Mouse (Mus musculus) liver, embryonic 13.5 days (tissue): ENCODE results near the gene Gulp1. TPM values are rescaled to one million over a fixed set of nuclear protein-coding genes. Genes with fewer than 3 reads are reported as not detected.

ENCODE experiments used
- ATAC-seq: fragments of 200-750 bp; cut with Nextera tagmentation; 2 replicates; pipeline ENCODE4 v1.8.0; 2017; ENCODE audit warnings: low read depth, mild to moderate bottlenecking, moderate number of reproducible peaks, moderate library complexity
- DNase-seq: peaks from one replicate; pipeline ENCODE4 v3.0.0; 2022
- H3K27ac ChIP-seq: fragments of 300-500 bp; sonication (generic); 2 replicates; pipeline ENCODE4 v1.5.1; 2015; ENCODE audit warnings: moderate library complexity, mild to moderate bottlenecking, inconsistent platforms
- H3K27me3 ChIP-seq: fragments of 300-500 bp; sonication (generic); 2 replicates; pipeline ENCODE4 v1.6.1; 2015; ENCODE audit warnings: mild to moderate bottlenecking, inconsistent platforms
- H3K36me3 ChIP-seq: fragments of 300-500 bp; sonication (generic); 2 replicates; pipeline ENCODE4 v1.6.1; 2015; ENCODE audit warnings: mild to moderate bottlenecking, inconsistent platforms
- H3K4me1 ChIP-seq: fragments of 300-500 bp; sonication (generic); replicated peaks from 2 replicates; pipeline ENCODE4 v1.6.1; 2015; ENCODE audit warnings: inconsistent platforms
- H3K4me2 ChIP-seq: fragments of 300-500 bp; sonication (generic); 2 replicates; pipeline ENCODE4 v1.6.1; 2015; ENCODE audit warnings: inconsistent platforms, mild to moderate bottlenecking, moderate library complexity
- H3K4me3 ChIP-seq: fragments of 300-500 bp; sonication (generic); replicated peaks from 2 replicates; pipeline ENCODE4 v1.5.1; 2015; ENCODE audit warnings: mild to moderate bottlenecking, inconsistent platforms
- H3K9ac ChIP-seq: fragments of 300-500 bp; sonication (generic); 2 replicates; pipeline ENCODE4 v1.6.1; 2015; ENCODE audit warnings: mild to moderate bottlenecking, inconsistent platforms
- H3K9me3 ChIP-seq: fragments of 300-500 bp; sonication (generic); replicated peaks from 2 replicates; pipeline ENCODE4 v1.6.1; 2016; ENCODE audit warnings: inconsistent platforms
- WGBS: fragments of 180-500 bp; shearing (Covaris S2); methylation state at CpG from one replicate; pipeline ENCODE4 v1.1.7; 2015; ENCODE audit not compliant: insufficient replicate concordance; 5-methylcytosine and 5-hydroxymethylcytosine counted together
- polyA plus RNA-seq: library from polyadenylated mRNA; unstranded; fragments of >200 nt; fragmentation: Nextera tagmentation; extraction: Ambion mirVana; gene quantifications from 2 replicates; pipeline ENCODE4 v1.2.1, GENCODE M21; 2015

Gene Gulp1
- polyA plus RNA-seq, 1 experiment from 2014 or later, result 0.77 TPM

DNA sequence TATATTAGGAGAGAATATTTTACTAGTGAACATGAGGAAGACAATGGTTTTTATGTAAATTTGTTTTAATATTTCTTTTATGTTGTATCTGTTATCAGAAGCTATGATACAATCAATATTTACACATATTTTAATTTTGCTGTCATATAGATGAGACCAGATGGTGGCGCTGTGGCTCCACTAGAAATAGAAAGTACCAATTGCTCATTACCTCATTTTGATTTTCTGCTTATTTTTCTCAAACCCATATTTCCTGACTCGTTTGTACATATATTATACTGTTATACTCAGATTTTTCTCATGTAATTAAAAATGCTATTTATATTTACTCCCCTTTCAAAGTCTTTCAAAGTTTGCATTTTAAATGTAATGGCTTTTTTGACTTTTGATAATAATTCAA is 194.4 kb downstream of the Gulp1 start:
- DNase-seq, result no peak
- 5% methylated on average over 2 of the region's 2 CpGs for WGBS
- no peaks in the 10 kb centered on the region for H3K9me3 ChIP-seq

DNA sequence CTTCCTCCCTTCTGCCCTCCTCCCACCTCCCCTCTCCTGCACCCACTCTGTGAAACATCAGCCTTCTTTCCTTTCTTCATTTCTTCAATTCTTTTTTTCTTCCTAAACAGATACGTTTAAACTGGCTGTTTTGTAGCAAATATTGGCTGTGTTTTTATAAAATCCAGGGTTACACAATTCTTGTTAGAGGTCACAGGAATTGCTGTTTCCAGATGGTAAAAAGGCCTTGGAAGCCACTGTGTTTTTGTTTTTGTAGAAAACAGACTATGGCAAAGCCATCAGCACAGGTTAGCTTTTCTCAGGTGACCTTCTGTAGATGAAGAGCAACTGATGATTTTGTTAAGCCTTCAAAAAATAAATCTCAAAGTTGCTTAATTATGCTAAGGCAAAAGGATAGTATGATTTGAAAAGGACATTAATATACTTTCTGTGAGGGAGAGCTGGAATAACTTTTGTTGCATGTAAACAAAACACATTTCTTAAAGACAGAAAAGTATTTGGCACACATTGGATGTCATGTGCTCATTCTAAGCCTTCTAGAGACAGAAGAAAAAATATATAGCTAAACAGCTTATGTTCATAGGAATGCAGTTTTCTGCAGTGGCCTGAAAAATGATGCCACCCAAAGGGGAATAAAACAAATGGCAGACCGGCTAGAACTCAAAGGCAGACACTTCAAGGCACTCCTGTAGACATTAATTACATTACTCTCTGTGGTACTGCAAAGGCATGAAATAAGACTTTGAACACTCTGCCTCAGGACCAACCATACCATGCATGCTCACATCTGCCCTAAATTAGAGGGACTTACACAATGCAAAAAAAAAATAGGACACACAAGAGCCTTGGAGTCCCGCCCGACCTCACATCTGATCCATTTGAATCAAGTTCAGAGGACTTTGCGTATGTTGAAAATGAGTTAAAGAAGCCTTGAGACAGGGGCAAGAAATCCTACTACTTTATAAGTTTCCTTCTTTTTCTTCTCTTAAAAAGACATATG is 199.7 kb downstream of the Gulp1 start:
- Histone ChIP-seq H3K4me3 (no peak overlapping the region), H3K4me1 (no peaks in the 10 kb centered on the region), H3K27me3 (no peaks in the 10 kb centered on the region), H3K36me3 (no peaks in the 10 kb centered on the region), H3K4me2 (no peak overlapping the region), H3K9ac (no peak overlapping the region), H3K27ac (no peak overlapping the region), H3K9me3 (no peaks in the 10 kb centered on the region)
- WGBS, result 68% methylated on average over 5 of the region's 5 CpGs
- no peak for DNase-seq
- no peak for ATAC-seq

More for the DNA sequence above, 194.4 kb downstream of the Gulp1 start:
- no peaks in the 10 kb centered on the region for H3K27me3 ChIP-seq
- no peak overlapping the region for H3K4me2 ChIP-seq
- no peak overlapping the region for H3K4me3 ChIP-seq
- H3K27ac ChIP-seq, result no peak overlapping the region
- H3K9ac ChIP-seq, result no peak overlapping the region
- H3K36me3 ChIP-seq, result no peaks in the 10 kb centered on the region
- no peaks in the 10 kb centered on the region for H3K4me1 ChIP-seq
- ATAC-seq, result no peak

DNA sequence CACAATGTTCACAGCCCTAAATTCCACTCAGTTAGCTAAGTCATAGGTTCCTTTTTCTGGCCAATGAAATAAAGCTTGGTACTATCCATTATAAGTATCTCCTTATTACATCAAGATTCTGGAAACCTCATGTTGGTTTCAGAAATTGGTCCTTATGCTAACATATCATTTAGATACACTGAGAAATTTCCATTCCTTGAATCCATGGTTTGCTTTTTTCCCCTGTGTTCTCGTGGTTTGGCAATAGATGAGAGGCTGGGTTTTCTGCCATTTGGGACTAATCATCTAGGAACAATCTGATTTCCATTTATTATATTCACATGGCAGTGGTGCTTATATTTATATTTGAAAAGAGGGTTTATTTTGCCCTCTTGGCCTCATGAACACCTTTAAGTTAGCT is 226.9 kb downstream of the Gulp1 start:
- no peaks in the 10 kb centered on the region for H3K27me3 ChIP-seq
- no peak overlapping the region for H3K9ac ChIP-seq
- no peak overlapping the region for H3K27ac ChIP-seq
- H3K36me3 ChIP-seq, result no peaks in the 10 kb centered on the region
- DNase-seq (no peak), ATAC-seq (no peak)
- no peaks in the 10 kb centered on the region for H3K9me3 ChIP-seq
- H3K4me1 ChIP-seq, result no peaks in the 10 kb centered on the region
- no peak overlapping the region for H3K4me2 ChIP-seq
- H3K4me3 ChIP-seq, result no peak overlapping the region
- 37% methylated on average over 1 of the region's 1 CpGs for WGBS

DNA sequence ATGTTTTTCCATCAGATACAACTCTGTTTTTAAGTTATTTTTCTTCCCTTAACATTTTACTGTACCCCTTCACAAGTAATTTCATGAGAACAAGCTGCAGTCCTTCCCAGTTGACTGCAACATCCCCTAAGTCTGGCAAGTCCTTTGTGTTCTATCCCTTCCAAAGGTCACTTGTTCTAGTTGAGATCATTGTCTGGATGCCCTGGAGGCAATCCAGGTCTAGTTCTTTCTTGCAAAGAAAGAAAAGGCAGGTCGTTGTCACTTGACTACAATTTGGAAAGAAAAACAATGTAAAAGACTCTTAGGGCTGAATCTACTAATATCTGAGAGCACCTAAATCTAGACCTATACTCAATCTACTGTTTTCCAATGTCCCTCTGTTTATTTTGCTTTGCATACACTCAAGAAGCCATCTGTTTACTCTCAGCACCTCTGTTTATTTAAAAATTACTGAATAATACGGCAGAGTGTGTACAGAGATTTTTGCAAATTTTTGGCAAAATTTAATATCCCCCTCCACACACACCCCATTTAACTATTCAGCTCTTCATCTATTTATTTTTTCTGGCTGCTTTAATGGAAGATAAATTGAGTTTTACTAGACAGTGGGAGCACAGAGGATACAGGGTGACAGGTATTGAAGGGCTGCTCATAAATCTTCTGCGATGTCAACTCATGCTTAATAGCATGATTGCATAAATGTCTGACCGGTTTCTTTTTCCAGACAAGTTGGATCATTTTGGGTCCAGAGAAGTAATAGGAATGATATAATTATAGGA is 252.5 kb downstream of the Gulp1 start:
- H3K9ac ChIP-seq, result no peak overlapping the region
- H3K9me3 ChIP-seq, result no peaks in the 10 kb centered on the region
- no peak overlapping the region for H3K4me3 ChIP-seq
- H3K27me3 ChIP-seq, result no peaks in the 10 kb centered on the region
- H3K4me1 ChIP-seq, result no peaks in the 10 kb centered on the region
- H3K27ac ChIP-seq, result no peak overlapping the region
- ATAC-seq (no peak), DNase-seq (no peak)
- WGBS, result 59% methylated on average over 4 of the region's 4 CpGs
- no peak overlapping the region for H3K4me2 ChIP-seq
- H3K36me3 ChIP-seq, result no peaks in the 10 kb centered on the region

DNA sequence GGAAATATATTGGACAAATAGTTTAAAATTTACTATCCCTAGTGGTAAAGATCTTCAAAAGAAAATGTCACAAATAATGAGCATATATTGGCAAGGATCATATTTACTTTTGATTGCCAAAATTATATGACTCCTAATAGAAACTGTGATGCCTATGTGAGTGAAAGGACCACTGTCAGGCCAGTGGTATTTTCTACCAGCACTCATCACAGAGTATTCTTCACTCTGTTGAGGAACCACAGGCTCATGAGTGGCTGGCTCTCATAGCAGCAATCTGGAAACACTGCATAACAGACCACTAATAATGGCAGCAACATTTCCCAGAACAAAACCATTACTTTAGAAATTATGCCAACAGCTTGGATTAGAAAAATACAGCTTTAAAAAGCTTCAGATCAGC is 255.1 kb downstream of the Gulp1 start:
- no peak overlapping the region for H3K27ac ChIP-seq
- no peaks in the 10 kb centered on the region for H3K27me3 ChIP-seq
- H3K4me3 ChIP-seq, result no peak overlapping the region
- no peak overlapping the region for H3K9ac ChIP-seq
- no peaks in the 10 kb centered on the region for H3K36me3 ChIP-seq
- ATAC-seq (no peak), DNase-seq (no peak)
- H3K4me2 ChIP-seq, result no peak overlapping the region
- H3K4me1 ChIP-seq, result no peaks in the 10 kb centered on the region
- H3K9me3 ChIP-seq, result no peaks in the 10 kb centered on the region

DNA sequence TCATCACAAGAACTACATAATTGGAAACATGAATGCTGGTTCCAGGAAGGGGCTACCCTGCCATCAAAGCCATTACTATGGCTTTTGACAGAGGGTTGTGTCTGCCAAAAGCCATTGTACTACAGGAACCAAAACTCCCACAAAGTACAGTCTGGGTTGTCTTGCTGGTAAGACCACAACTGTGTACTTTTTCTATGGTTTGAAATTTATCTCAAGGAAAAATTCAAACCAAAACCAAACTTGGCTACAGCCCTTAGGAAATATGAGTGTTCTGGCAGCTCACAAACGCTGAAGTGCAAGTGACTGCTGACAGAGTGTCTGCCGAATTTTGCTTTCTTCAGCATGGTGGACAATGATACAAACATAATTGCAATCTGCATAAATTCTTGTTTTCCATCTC is 259.0 kb downstream of the Gulp1 start:
- Histone ChIP-seq H3K4me3 (no peak overlapping the region), H3K4me1 (no peaks in the 10 kb centered on the region), H3K27ac (no peak overlapping the region), H3K9me3 (no peaks in the 10 kb centered on the region), H3K36me3 (no peaks in the 10 kb centered on the region), H3K27me3 (no peaks in the 10 kb centered on the region), H3K9ac (no peak overlapping the region), H3K4me2 (no peak overlapping the region)
- no peak for DNase-seq
- no peak for ATAC-seq
- WGBS, result 62% methylated on average over 2 of the region's 2 CpGs

DNA sequence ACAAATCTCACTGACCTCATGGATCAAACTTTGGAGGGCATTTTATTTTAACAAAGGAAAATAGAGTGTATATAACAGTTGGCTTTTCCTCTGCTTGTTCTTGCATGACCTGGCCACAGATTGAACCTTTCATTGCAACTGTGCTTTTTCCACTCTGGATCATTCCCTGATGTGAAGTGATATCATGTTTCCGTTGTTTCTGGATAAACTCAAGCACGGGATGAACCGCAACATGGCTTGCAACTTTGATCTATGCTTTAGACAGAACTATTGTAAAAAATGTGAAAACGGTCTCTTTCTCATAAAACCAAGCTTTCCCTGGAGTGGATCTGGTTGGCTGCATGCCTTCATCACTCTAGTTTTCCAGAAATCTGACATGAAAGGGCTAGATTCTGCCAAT is 282.6 kb downstream of the Gulp1 start:
- Histone ChIP-seq H3K4me3 (no peak overlapping the region), H3K9me3 (no peaks in the 10 kb centered on the region), H3K4me2 (no peak overlapping the region), H3K9ac (no peak overlapping the region), H3K36me3 (no peaks in the 10 kb centered on the region), H3K27me3 (no peaks in the 10 kb centered on the region), H3K4me1 (no peaks in the 10 kb centered on the region), H3K27ac (no peak overlapping the region)
- DNase-seq (no peak), ATAC-seq (no peak)
- 58% methylated on average over 4 of the region's 4 CpGs for WGBS
